Mouse (Mus musculus): ENCODE results near the gene Rpl15.

DNA sequence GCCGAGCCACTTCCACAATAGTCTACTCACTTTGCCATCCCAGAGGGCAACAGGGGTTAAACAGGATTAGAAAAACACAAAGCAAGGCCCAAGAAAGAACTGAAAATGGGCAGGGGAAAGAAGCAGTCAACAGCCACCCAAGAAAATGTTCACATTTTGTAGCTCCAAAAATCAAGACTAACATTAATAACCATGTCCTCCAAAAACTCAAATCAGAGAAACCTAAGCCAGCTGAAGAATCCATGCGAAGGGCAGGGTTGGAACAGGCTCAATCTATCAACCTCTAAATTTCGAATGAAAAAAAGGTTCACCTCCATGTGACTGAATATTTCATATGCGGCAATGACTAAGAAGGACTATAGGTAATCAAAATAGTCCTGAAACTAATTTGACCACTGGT lies 33.8 kb downstream of the Rpl15 start:
- no peak for TF ChIP-seq POLR2A (IDR thresholded peaks at IDR 0.05; ENCODE audit: insufficient read depth, low read length)
- TF ChIP-seq CTCF (IDR thresholded peaks at IDR 0.05; ENCODE audit: low read depth, low read length): no peak
- no peak for TF ChIP-seq EP300 (IDR thresholded peaks at IDR 0.05; ENCODE audit: insufficient read depth, low read depth, low read length)

Data from ES-Bruce4 (cell line).